Mouse (Mus musculus): Measurements from ENCODE around the gene Dvl1. TPM values are rescaled to one million over a fixed set of nuclear protein-coding genes. Genes with fewer than 3 reads are reported as not detected.

The Dvl1 gene
- 43.4 and 56.8 TPM in 2 replicates for total RNA-seq (2012; rRNA removed)
- polyA plus RNA-seq (2012; ENCODE audit: insufficient read depth in 1 of 2, insufficient read length in 2 of 2, low read depth in 1 of 2, low replicate concordance in 2 of 2, missing spikeins in 1 of 2) = 10 to 100 TPM in 1 of 2 experiments, not detected in 1; 60.3 TPM

DNA sequence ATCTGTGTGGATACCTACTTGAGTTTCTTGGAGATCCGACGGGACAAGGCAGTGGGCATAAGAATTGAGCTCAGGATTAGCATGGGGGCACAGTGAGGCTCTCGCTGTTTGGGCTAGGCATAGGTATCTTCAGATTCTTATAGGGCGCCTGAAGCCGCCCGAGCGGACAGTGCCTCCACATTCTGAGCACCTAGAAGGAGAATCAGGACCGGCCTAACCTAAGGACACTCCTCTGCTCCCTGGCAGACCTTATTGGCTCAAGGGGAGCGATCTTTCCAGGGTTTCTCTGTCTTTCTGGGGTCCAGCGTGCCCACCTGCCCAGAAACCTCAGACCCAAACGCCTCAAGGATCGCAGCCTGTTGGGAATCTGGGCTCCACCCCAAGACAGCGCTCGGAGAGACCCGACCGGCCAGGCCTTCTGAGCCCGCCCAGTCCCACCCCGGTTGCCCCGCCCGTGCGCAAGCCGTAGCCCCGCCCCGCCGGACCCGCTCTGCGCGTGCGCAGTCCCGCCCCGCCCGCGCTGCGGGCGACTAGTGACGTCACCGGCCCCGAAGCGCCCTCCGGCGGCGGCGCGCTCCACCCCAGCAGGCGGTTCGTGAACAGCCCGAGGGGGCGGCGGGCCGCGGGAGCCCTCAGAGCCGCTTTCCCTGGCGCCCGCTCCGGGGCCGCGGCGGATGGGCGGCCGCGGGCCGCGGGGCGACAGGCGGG is at the start of gene Dvl1:
Gene Dvl1, plus strand, starts transcription at position 532 of the 708 bp plus-strand sequence.
- peak; percentile 86 for TF ChIP-seq NRF1 (IDR thresholded peaks at IDR 0.05; ENCODE audit: insufficient read depth, low read depth, low read length, poor library complexity, severe bottlenecking)
- no peak for TF ChIP-seq TAL1 (IDR thresholded peaks at IDR 0.05; ENCODE audit: low read length)
- no peak for TF ChIP-seq HCFC1 (IDR thresholded peaks at IDR 0.05; ENCODE audit: low read depth, low read length)
- TF ChIP-seq CHD2 (IDR thresholded peaks at IDR 0.05; ENCODE audit: low read length) = no peak
- peak; percentile 50; the same call in 1 of the 2 replicates for TF ChIP-seq POLR2AphosphoS2 (IDR thresholded peaks at IDR 0.05; ENCODE audit: low read length)
- peak; percentile 8; the same call in 1 of the 2 replicates for TF ChIP-seq SIN3A (IDR thresholded peaks at IDR 0.05; ENCODE audit: low read length)
- TF ChIP-seq MAZ (IDR thresholded peaks at IDR 0.05; ENCODE audit: low read depth, low read length) = peak; percentile 84; the same call in 1 of the 2 replicates
- no peak for TF ChIP-seq JUND (IDR thresholded peaks at IDR 0.05; ENCODE audit: low read depth, low read length)
- no peak for TF ChIP-seq UBTF (IDR thresholded peaks at IDR 0.05; ENCODE audit: borderline replicate concordance, insufficient read depth, low read depth, low read length)
- TF ChIP-seq CTCF (IDR thresholded peaks at IDR 0.05 in 2 of 3, conservative IDR thresholded peaks at IDR 0.05 in 1 of 3; ENCODE audit: control insufficient read depth in 1 of 3, insufficient read depth in 1 of 3, low read depth in 2 of 3, low read length in 3 of 3, poor library complexity in 1 of 3, severe bottlenecking in 1 of 3) = peak in 2 of 3 experiments; percentile 58 to 80; a peak in 4 of 6 replicates
- peak; percentile 46; the same call in 1 of the 2 replicates for TF ChIP-seq TCF12 (IDR thresholded peaks at IDR 0.05; ENCODE audit: low read depth, low read length)
- TF ChIP-seq ELF1 (IDR thresholded peaks at IDR 0.05; ENCODE audit: low read depth, low read length) = no peak
- TF ChIP-seq POLR2A (IDR thresholded peaks at IDR 0.05; ENCODE audit: control insufficient read depth in 1 of 2, insufficient read depth in 1 of 2, low read depth in 1 of 2, low read length in 2 of 2, poor library complexity in 1 of 2) = peak; percentile 68 to 72; a peak in 3 of 4 replicates
- no peak for TF ChIP-seq MEF2A (IDR thresholded peaks at IDR 0.05; ENCODE audit: extremely low read depth, insufficient replicate concordance, low read depth, low read length, poor library complexity, severe bottlenecking)
- TF ChIP-seq RCOR1 (IDR thresholded peaks at IDR 0.05; ENCODE audit: low read depth, low read length) = no peak
- peak; percentile 64 for TF ChIP-seq NELFE (IDR thresholded peaks at IDR 0.05; ENCODE audit: low read depth, low read length)
- TF ChIP-seq BHLHE40 (IDR thresholded peaks at IDR 0.05; ENCODE audit: borderline replicate concordance, low read depth, low read length) = no peak
- TF ChIP-seq MXI1 (IDR thresholded peaks at IDR 0.05; ENCODE audit: low read depth, low read length) = peak; percentile 15; the same call in 1 of the 2 replicates
- DNase-seq (ENCODE audit: low read depth, low spot score) = peak; percentile 87
- Histone ChIP-seq H3K4me3 (ENCODE audit: control insufficient read depth in 1 of 2, insufficient read depth in 1 of 2, low read depth in 2 of 2, low read length in 2 of 2) (peak within 1 kb of the TSS; percentile 75 to 98), H3K36me3 (ENCODE audit: control insufficient read depth in 1 of 2, insufficient read depth in 2 of 2, low read length in 2 of 2) (peaks cover 0 to 15% of the 10 kb centered on the region in 2 experiments; a peak in 3 of 4 replicates), H3K9me3 (replicated peaks; ENCODE audit: insufficient read depth, low read length) (no peaks in the 10 kb centered on the region), H3K79me2 (ENCODE audit: control insufficient read depth, insufficient read depth, low read length, poor library complexity) (peaks cover 44% of the 10 kb centered on the region), H3K9ac (ENCODE audit: control insufficient read depth, low read depth, low read length, poor library complexity, severe bottlenecking) (peak within 1 kb of the TSS; percentile 82), H3K27me3 (ENCODE audit: control insufficient read depth in 1 of 2, insufficient read depth in 2 of 2, low read length in 2 of 2) (no peaks in the 10 kb centered on the region), H3K4me1 (ENCODE audit: control insufficient read depth in 1 of 2, insufficient read depth in 2 of 2, low read length in 2 of 2) (peaks cover 19 to 34% of the 10 kb centered on the region in 2 experiments), H3K27ac (ENCODE audit: control insufficient read depth, low read depth, low read length) (no peak within 1 kb of the TSS)

Measured in MEL (cell line).